Mouse (Mus musculus): Measurements from ENCODE around the gene Kcnmb1. TPM values are rescaled to one million over a fixed set of nuclear protein-coding genes. Genes with fewer than 3 reads are reported as not detected.

Kcnmb1 gene
- polyA plus RNA-seq, 1 experiment from 2014 or later: 0.05 TPM

DNA sequence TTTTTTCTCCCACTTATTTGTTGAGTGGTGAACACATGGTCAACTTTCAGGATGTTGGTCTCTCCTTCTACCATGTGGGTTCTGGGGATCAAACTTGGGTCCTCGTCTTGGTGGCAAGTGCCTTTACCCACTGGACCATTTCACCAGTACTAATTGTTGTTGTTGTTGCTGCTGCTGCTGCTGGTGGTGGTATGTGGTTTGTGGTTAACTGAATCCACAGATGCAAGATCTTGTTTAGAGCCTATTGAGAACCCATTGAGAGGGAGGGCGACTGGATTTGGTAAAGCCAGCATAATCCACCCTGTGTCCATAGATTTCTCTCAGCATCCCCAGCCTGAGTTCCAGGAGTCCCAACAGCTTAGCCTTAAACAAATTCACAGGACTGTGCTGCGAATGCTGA is 37.6 kb downstream of the Kcnmb1 start:
- Histone ChIP-seq H3K27me3 (ENCODE audit: insufficient read depth, low read length) (no peaks in the 10 kb centered on the region), H3K4me3 (ENCODE audit: low read depth, low read length) (no peak overlapping the region), H3K27ac (ENCODE audit: low read depth) (no peak overlapping the region), H3K9ac (replicated peaks) (no peak overlapping the region), H3K9me3 (ENCODE audit: low read length) (no peaks in the 10 kb centered on the region), H3K36me3 (replicated peaks; ENCODE audit: insufficient read depth, low read length) (no peaks in the 10 kb centered on the region), H3K4me1 (ENCODE audit: insufficient read depth) (no peaks in the 10 kb centered on the region), H3K4me2 (ENCODE audit: low read depth, low read length) (no peak overlapping the region)
- no peak for DNase-seq
- no peak for ATAC-seq
- no peak for TF ChIP-seq CTCF (IDR thresholded peaks at IDR 0.05; ENCODE audit: low read depth)
- no peak for TF ChIP-seq EP300 (IDR thresholded peaks at IDR 0.05; ENCODE audit: low read depth)
- 43% methylated on average over 3 of the region's 3 CpGs for WGBS (ENCODE audit: insufficient replicate concordance)

DNA sequence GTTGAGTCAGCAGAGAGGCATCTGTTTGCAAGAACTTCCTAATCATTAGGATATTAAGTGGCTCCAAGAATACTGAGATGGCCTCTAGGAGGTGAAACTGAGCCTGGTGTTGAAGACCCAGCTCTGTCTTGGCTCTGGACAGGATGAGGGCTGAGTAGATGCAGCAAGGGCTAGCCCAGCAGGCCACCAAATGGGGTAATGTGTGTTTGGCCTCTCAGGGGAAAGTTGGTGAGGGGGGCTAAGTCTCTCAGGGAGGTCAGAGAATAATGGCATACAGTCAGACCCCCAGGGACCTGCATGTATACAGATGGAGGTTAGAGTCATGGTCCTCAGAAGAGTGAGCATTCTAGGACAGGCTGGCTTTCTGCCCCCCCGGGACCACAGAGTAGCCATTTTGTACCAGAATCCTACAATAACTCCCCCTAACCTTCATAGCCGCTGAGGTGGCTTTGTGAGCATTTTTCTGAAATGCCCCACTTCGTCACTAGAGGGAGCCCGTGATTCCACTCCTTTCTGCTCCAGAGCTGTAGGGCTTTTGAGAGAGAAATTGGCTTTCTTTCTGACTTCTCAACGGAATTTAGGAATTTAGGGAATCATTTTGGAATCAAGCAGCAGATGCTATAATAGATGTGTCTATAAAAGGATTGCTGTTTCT is 39.3 kb downstream of the Kcnmb1 start:
- no peak overlapping the region for H3K4me2 ChIP-seq (ENCODE audit: low read depth, low read length)
- H3K36me3 ChIP-seq (replicated peaks; ENCODE audit: insufficient read depth, low read length): no peaks in the 10 kb centered on the region
- no peaks in the 10 kb centered on the region for H3K27me3 ChIP-seq (ENCODE audit: insufficient read depth, low read length)
- no peak overlapping the region for H3K27ac ChIP-seq (ENCODE audit: low read depth)
- H3K4me3 ChIP-seq (ENCODE audit: low read depth, low read length): no peak overlapping the region
- H3K4me1 ChIP-seq (ENCODE audit: insufficient read depth): no peaks in the 10 kb centered on the region
- WGBS (ENCODE audit: insufficient replicate concordance): under 1% methylated on average over 5 of the region's 5 CpGs
- no peak for ATAC-seq
- peak; percentile 65 for DNase-seq
- no peaks in the 10 kb centered on the region for H3K9me3 ChIP-seq (ENCODE audit: low read length)
- TF ChIP-seq EP300 (IDR thresholded peaks at IDR 0.05; ENCODE audit: low read depth): no peak
- TF ChIP-seq CTCF (IDR thresholded peaks at IDR 0.05; ENCODE audit: low read depth): peak; percentile 76
- no peak overlapping the region for H3K9ac ChIP-seq (replicated peaks)

DNA sequence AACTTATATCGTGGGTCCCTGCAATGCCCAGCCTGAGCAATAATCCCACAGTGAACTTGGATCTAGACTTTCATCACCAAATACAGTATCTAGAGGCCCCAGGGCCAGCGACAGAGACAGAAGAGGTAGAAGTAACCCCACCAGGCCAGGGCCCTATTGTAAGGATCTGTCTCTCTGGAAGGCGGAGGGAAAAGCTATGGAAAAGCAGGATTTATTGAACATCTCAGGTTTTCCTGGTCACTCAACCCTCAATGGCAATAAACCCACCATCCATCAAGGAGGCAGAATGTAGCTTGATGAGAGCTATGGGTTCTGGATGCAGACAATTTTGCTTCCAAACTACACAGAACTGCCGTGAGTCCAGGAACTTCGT is 39.8 kb downstream of the Kcnmb1 start:
- 59% methylated on average over 5 of the region's 5 CpGs for WGBS (ENCODE audit: insufficient replicate concordance)

DNA sequence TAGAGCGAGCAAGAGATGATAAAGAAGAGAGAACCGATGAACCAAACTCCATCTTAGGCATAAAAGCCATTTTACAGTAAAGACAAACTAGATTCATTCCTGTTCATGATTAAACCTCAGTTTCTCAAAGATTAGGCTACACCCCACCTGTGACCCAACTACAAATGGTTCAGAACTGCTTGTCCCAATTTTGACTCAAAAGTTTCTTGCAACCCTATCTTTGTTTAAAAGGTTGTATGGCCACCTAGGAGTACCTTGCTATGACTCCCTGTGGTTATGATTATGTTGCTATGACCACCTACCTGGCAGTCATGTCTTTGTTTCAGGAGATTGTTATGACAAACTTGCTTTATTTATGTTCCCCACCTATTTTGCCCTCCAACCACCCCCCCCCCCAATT is 44.8 kb downstream of the Kcnmb1 start:
- DNase-seq: no peak
- no peak for TF ChIP-seq EP300 (IDR thresholded peaks at IDR 0.05; ENCODE audit: low read depth)
- TF ChIP-seq CTCF (IDR thresholded peaks at IDR 0.05; ENCODE audit: low read depth): no peak
- Histone ChIP-seq H3K27me3 (ENCODE audit: insufficient read depth, low read length) (no peaks in the 10 kb centered on the region), H3K9ac (replicated peaks) (no peak overlapping the region), H3K4me2 (ENCODE audit: low read depth, low read length) (no peak overlapping the region), H3K27ac (ENCODE audit: low read depth) (no peak overlapping the region), H3K9me3 (ENCODE audit: low read length) (no peaks in the 10 kb centered on the region), H3K36me3 (replicated peaks; ENCODE audit: insufficient read depth, low read length) (no peaks in the 10 kb centered on the region), H3K4me1 (ENCODE audit: insufficient read depth) (peaks cover 4% of the 10 kb centered on the region; the same call in 1 of the 2 replicates), H3K4me3 (ENCODE audit: low read depth, low read length) (no peak overlapping the region)
- 58% methylated on average over 1 of the region's 2 CpGs for WGBS (ENCODE audit: insufficient replicate concordance)
- ATAC-seq: no peak

More for the DNA sequence above, 39.8 kb downstream of the Kcnmb1 start:
- ATAC-seq: no peak
- Histone ChIP-seq H3K27ac (ENCODE audit: low read depth) (no peak overlapping the region), H3K9me3 (ENCODE audit: low read length) (no peaks in the 10 kb centered on the region), H3K4me2 (ENCODE audit: low read depth, low read length) (no peak overlapping the region), H3K4me3 (ENCODE audit: low read depth, low read length) (no peak overlapping the region), H3K36me3 (replicated peaks; ENCODE audit: insufficient read depth, low read length) (no peaks in the 10 kb centered on the region), H3K27me3 (ENCODE audit: insufficient read depth, low read length) (no peaks in the 10 kb centered on the region), H3K4me1 (ENCODE audit: insufficient read depth) (no peaks in the 10 kb centered on the region), H3K9ac (replicated peaks) (no peak overlapping the region)
- TF ChIP-seq EP300 (IDR thresholded peaks at IDR 0.05; ENCODE audit: low read depth) (no peak), CTCF (IDR thresholded peaks at IDR 0.05; ENCODE audit: low read depth) (no peak)
- DNase-seq: no peak

DNA sequence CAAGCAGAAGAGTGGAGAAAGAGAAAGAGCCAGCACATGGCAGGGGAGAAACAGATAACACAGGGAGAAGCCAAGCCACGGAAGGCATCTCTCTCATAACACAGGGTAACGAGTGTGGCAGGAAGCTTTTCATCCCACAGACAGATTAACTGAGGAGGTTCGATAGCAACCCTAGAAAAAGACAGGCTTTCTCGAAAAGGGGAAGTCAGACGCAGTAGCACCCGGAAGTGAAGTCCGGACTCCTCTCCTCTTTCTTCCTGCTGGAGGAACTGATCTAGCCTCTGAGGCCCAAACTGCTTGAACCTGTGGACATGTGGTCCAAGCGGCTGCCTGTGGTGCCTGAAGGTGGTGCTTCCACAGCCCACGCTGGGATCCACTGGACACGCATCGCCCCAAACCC is 45.4 kb downstream of the Kcnmb1 start:
- DNase-seq (peak; percentile 41), ATAC-seq (peak; percentile 45; the same call in 1 of the 2 replicates)
- H3K4me3 ChIP-seq (ENCODE audit: low read depth, low read length): peak overlapping the region; percentile 24; the same call in 1 of the 2 replicates
- 24% methylated on average over 11 of the region's 11 CpGs for WGBS (ENCODE audit: insufficient replicate concordance)
- H3K4me2 ChIP-seq (ENCODE audit: low read depth, low read length): peak overlapping the region; percentile 65
- peaks cover 4% of the 10 kb centered on the region; the same call in 1 of the 2 replicates for H3K4me1 ChIP-seq (ENCODE audit: insufficient read depth)
- H3K27ac ChIP-seq (ENCODE audit: low read depth): peak overlapping the region; percentile 83
- H3K36me3 ChIP-seq (replicated peaks; ENCODE audit: insufficient read depth, low read length): no peaks in the 10 kb centered on the region
- TF ChIP-seq EP300 (IDR thresholded peaks at IDR 0.05; ENCODE audit: low read depth) (no peak), CTCF (IDR thresholded peaks at IDR 0.05; ENCODE audit: low read depth) (no peak)
- no peaks in the 10 kb centered on the region for H3K27me3 ChIP-seq (ENCODE audit: insufficient read depth, low read length)
- H3K9me3 ChIP-seq (ENCODE audit: low read length): no peaks in the 10 kb centered on the region
- H3K9ac ChIP-seq (replicated peaks): peak overlapping the region; percentile 57

DNA sequence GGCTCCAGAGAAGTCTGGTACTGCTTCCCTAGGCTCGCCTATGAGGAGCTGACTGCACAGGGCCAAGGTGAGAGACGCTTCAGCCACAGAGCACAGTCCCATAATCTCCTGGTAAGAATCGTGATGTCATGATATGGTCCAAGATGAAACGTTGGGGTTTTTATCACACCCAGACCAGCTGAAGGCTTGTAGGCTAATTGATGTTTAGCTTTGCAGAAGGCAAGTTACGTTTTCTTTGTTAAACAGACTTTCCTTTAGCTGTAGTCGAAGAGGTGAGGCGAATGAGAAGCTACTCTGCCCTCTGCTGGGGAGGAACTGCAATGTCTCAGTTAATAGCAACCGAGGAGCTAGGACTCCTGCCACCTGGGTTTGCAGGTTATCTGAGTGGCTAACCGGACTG is 45.9 kb downstream of the Kcnmb1 start:
- Histone ChIP-seq H3K4me2 (ENCODE audit: low read depth, low read length) (peak overlapping the region; percentile 65), H3K9ac (replicated peaks) (peak overlapping the region; percentile 57), H3K27ac (ENCODE audit: low read depth) (peak overlapping the region; percentile 83), H3K27me3 (ENCODE audit: insufficient read depth, low read length) (no peaks in the 10 kb centered on the region), H3K36me3 (replicated peaks; ENCODE audit: insufficient read depth, low read length) (no peaks in the 10 kb centered on the region), H3K9me3 (ENCODE audit: low read length) (no peaks in the 10 kb centered on the region), H3K4me3 (ENCODE audit: low read depth, low read length) (peak overlapping the region; percentile 24; the same call in 1 of the 2 replicates), H3K4me1 (ENCODE audit: insufficient read depth) (peaks cover 4% of the 10 kb centered on the region; the same call in 1 of the 2 replicates)
- no peak for TF ChIP-seq EP300 (IDR thresholded peaks at IDR 0.05; ENCODE audit: low read depth)
- peak; percentile 80 for TF ChIP-seq CTCF (IDR thresholded peaks at IDR 0.05; ENCODE audit: low read depth)
- 15% methylated on average over 9 of the region's 9 CpGs for WGBS (ENCODE audit: insufficient replicate concordance)
- peak; percentile 55 for DNase-seq
- ATAC-seq: peak; percentile 26; the same call in 1 of the 2 replicates
